Mouse (Mus musculus) spleen, adult 2 months (tissue): Measurements from ENCODE around the gene Abcd3.

Experiments
- CTCF ChIP-seq: fragments of 200-500 bp; IDR thresholded peaks from 2 replicates; pipeline ENCODE4 v1.5.1; 2011; ENCODE audit warnings: mild to moderate bottlenecking, inconsistent platforms; ENCODE audit not compliant: insufficient read depth, insufficient read length, insufficient replicate concordance; ENCODE audit errors: extremely low read depth
- POLR2A ChIP-seq: fragments of 200-500 bp; IDR thresholded peaks from 2 replicates; pipeline ENCODE4 v1.6.1; 2011; ENCODE audit warnings: low read depth, low read length, inconsistent platforms

- TF ChIP-seq POLR2A, result no peak
- TF ChIP-seq CTCF, result no peak
These were observed 37.1 kb upstream of the Abcd3 start for GRCm38 (mm10) chr3:121852074-121852826.
